Mouse (Mus musculus) forebrain, embryonic 15.5 days (tissue): Measurements from ENCODE around the gene Dock2. TPM values are rescaled to one million over a fixed set of nuclear protein-coding genes. Genes with fewer than 3 reads are reported as not detected.

Experiments used
- ATAC-seq: fragments of 200-750 bp; cut with Nextera tagmentation; replicated peaks from 2 replicates; pipeline ENCODE4 v1.8.0; 2017; ENCODE audit warnings: mild to moderate bottlenecking, moderate TSS enrichment, moderate library complexity
- H3K27ac ChIP-seq: fragments of 300-500 bp; sonication (generic); replicated peaks from 2 replicates; pipeline ENCODE4 v1.5.1; 2015; ENCODE audit warnings: mild to moderate bottlenecking, inconsistent platforms
- H3K27me3 ChIP-seq: fragments of 300-500 bp; sonication (generic); 2 replicates; pipeline ENCODE4 v1.6.1; 2015; ENCODE audit warnings: inconsistent platforms
- H3K36me3 ChIP-seq: fragments of 300-500 bp; sonication (generic); 2 replicates; pipeline ENCODE4 v1.6.1; 2015; ENCODE audit warnings: mild to moderate bottlenecking, inconsistent platforms
- H3K4me1 ChIP-seq: fragments of 300-500 bp; sonication (generic); 2 replicates; pipeline ENCODE4 v1.6.1; 2015; ENCODE audit warnings: inconsistent platforms
- H3K4me2 ChIP-seq: fragments of 300-500 bp; sonication (generic); replicated peaks from 2 replicates; pipeline ENCODE4 v1.6.1; 2015; ENCODE audit warnings: mild to moderate bottlenecking, inconsistent platforms
- H3K4me3 ChIP-seq: fragments of 300-500 bp; sonication (generic); 2 replicates; pipeline ENCODE4 v1.5.1; 2015; ENCODE audit warnings: mild to moderate bottlenecking, inconsistent platforms
- H3K9ac ChIP-seq: fragments of 300-500 bp; sonication (generic); replicated peaks from 2 replicates; pipeline ENCODE4 v1.6.1; 2015; ENCODE audit warnings: mild to moderate bottlenecking, inconsistent platforms
- H3K9me3 ChIP-seq: fragments of 300-500 bp; sonication (generic); 2 replicates; pipeline ENCODE4 v1.6.1; 2016; ENCODE audit warnings: inconsistent platforms
- WGBS: fragments of 180-500 bp; shearing (Covaris S2); methylation state at CpG from one replicate; pipeline ENCODE4 v1.1.7; 2015; ENCODE audit warnings: mixed read lengths; 5-methylcytosine and 5-hydroxymethylcytosine counted together
- polyA plus RNA-seq: library from polyadenylated mRNA; unstranded; fragments of >200 nt; fragmentation: Nextera tagmentation; extraction: Ambion mirVana; gene quantifications from 2 replicates; pipeline ENCODE4 v1.2.1, GENCODE M21; 2015

Gene Dock2
- polyA plus RNA-seq, 1 experiment from 2014 or later = 0.51 TPM

GRCm38 (mm10) chr11:34467056-34467455, 316.6 kb downstream of the Dock2 start:
- H3K27me3 ChIP-seq = no peaks in the 10 kb centered on the region
- H3K4me3 ChIP-seq = no peak overlapping the region
- no peaks in the 10 kb centered on the region for H3K4me1 ChIP-seq
- H3K27ac ChIP-seq = no peak overlapping the region
- H3K9me3 ChIP-seq = no peaks in the 10 kb centered on the region
- H3K36me3 ChIP-seq = no peaks in the 10 kb centered on the region
- ATAC-seq = no peak
- H3K9ac ChIP-seq = no peak overlapping the region
- 48% methylated on average over 1 of the region's 1 CpGs for WGBS
- H3K4me2 ChIP-seq = no peak overlapping the region

- H3K36me3 ChIP-seq = no peaks in the 10 kb centered on the region
- no peaks in the 10 kb centered on the region for H3K27me3 ChIP-seq
- no peak overlapping the region for H3K4me2 ChIP-seq
- H3K4me3 ChIP-seq = no peak overlapping the region
- ATAC-seq = no peak
- no peak overlapping the region for H3K9ac ChIP-seq
- H3K27ac ChIP-seq = no peak overlapping the region
- H3K4me1 ChIP-seq = no peaks in the 10 kb centered on the region
- H3K9me3 ChIP-seq = no peaks in the 10 kb centered on the region
- 83% methylated on average over 4 of the region's 4 CpGs for WGBS
Measured at GRCm38 (mm10) chr11:34449944-34450343, 333.7 kb downstream of the Dock2 start.

- Histone ChIP-seq H3K4me1 (no peaks in the 10 kb centered on the region), H3K4me3 (no peak overlapping the region), H3K27ac (no peak overlapping the region), H3K36me3 (no peaks in the 10 kb centered on the region), H3K9me3 (no peaks in the 10 kb centered on the region), H3K27me3 (no peaks in the 10 kb centered on the region), H3K9ac (no peak overlapping the region), H3K4me2 (no peak overlapping the region)
- WGBS = 45% methylated on average over 4 of the region's 4 CpGs
- ATAC-seq = no peak
Measured at GRCm38 (mm10) chr11:34447891-34448290, 335.8 kb downstream of the Dock2 start.

GRCm38 (mm10) chr11:34438429-34438828, 345.3 kb downstream of the Dock2 start:
- no peak overlapping the region for H3K9ac ChIP-seq
- no peaks in the 10 kb centered on the region for H3K4me1 ChIP-seq
- ATAC-seq = no peak
- no peak overlapping the region for H3K27ac ChIP-seq
- H3K4me3 ChIP-seq = no peak overlapping the region
- no peaks in the 10 kb centered on the region for H3K27me3 ChIP-seq
- H3K4me2 ChIP-seq = no peak overlapping the region
- H3K36me3 ChIP-seq = no peaks in the 10 kb centered on the region
- 60% methylated on average over 2 of the region's 2 CpGs for WGBS
- H3K9me3 ChIP-seq = no peaks in the 10 kb centered on the region

GRCm38 (mm10) chr11:34437446-34437845, 346.2 kb downstream of the Dock2 start:
- Histone ChIP-seq H3K9me3 (no peaks in the 10 kb centered on the region), H3K4me3 (no peak overlapping the region), H3K9ac (no peak overlapping the region), H3K36me3 (no peaks in the 10 kb centered on the region), H3K27me3 (no peaks in the 10 kb centered on the region), H3K27ac (no peak overlapping the region), H3K4me2 (no peak overlapping the region), H3K4me1 (no peaks in the 10 kb centered on the region)
- no peak for ATAC-seq
- WGBS = 76% methylated on average over 1 of the region's 1 CpGs

- WGBS = 93% methylated on average over 2 of the region's 2 CpGs
- no peak for ATAC-seq
Measured at GRCm38 (mm10) chr11:34431978-34432377, 351.7 kb downstream of the Dock2 start.

GRCm38 (mm10) chr11:34431371-34431770, 352.3 kb downstream of the Dock2 start:
- Histone ChIP-seq H3K36me3 (no peaks in the 10 kb centered on the region), H3K4me3 (no peak overlapping the region), H3K9me3 (no peaks in the 10 kb centered on the region), H3K27ac (no peak overlapping the region), H3K27me3 (no peaks in the 10 kb centered on the region), H3K4me2 (no peak overlapping the region), H3K4me1 (no peaks in the 10 kb centered on the region), H3K9ac (no peak overlapping the region)
- no peak for ATAC-seq
- 78% methylated on average over 5 of the region's 5 CpGs for WGBS

More at GRCm38 (mm10) chr11:34431978-34432377, 351.7 kb downstream of the Dock2 start:
- no peaks in the 10 kb centered on the region for H3K9me3 ChIP-seq
- H3K4me3 ChIP-seq = no peak overlapping the region
- H3K4me1 ChIP-seq = no peaks in the 10 kb centered on the region
- no peaks in the 10 kb centered on the region for H3K27me3 ChIP-seq
- no peaks in the 10 kb centered on the region for H3K36me3 ChIP-seq
- no peak overlapping the region for H3K9ac ChIP-seq
- no peak overlapping the region for H3K4me2 ChIP-seq
- no peak overlapping the region for H3K27ac ChIP-seq

GRCm38 (mm10) chr11:34430940-34431339, 352.8 kb downstream of the Dock2 start:
- ATAC-seq = no peak
- Histone ChIP-seq H3K9me3 (no peaks in the 10 kb centered on the region), H3K27me3 (no peaks in the 10 kb centered on the region), H3K9ac (no peak overlapping the region), H3K27ac (no peak overlapping the region), H3K4me2 (no peak overlapping the region), H3K36me3 (no peaks in the 10 kb centered on the region), H3K4me3 (no peak overlapping the region), H3K4me1 (no peaks in the 10 kb centered on the region)
- 78% methylated on average over 4 of the region's 4 CpGs for WGBS

- Histone ChIP-seq H3K4me3 (no peak overlapping the region), H3K4me1 (no peaks in the 10 kb centered on the region), H3K9me3 (no peaks in the 10 kb centered on the region), H3K4me2 (no peak overlapping the region), H3K27me3 (no peaks in the 10 kb centered on the region), H3K27ac (no peak overlapping the region), H3K9ac (no peak overlapping the region), H3K36me3 (no peaks in the 10 kb centered on the region)
- no peak for ATAC-seq
- WGBS = 89% methylated on average over 5 of the region's 5 CpGs
Measured at GRCm38 (mm10) chr11:34427212-34427611, 356.5 kb downstream of the Dock2 start.

- no peak for ATAC-seq
- H3K36me3 ChIP-seq = no peaks in the 10 kb centered on the region
- H3K4me3 ChIP-seq = no peak overlapping the region
- no peak overlapping the region for H3K27ac ChIP-seq
- H3K9ac ChIP-seq = no peak overlapping the region
- H3K27me3 ChIP-seq = no peaks in the 10 kb centered on the region
- no peak overlapping the region for H3K4me2 ChIP-seq
- 75% methylated on average over 1 of the region's 1 CpGs for WGBS
- H3K4me1 ChIP-seq = peaks cover 7% of the 10 kb centered on the region; the same call in 1 of the 2 replicates
- H3K9me3 ChIP-seq = no peaks in the 10 kb centered on the region
Measured at GRCm38 (mm10) chr11:34424546-34424945, 359.1 kb downstream of the Dock2 start.

- Histone ChIP-seq H3K27ac (no peak overlapping the region), H3K4me3 (no peak overlapping the region), H3K4me2 (no peak overlapping the region), H3K9ac (no peak overlapping the region), H3K36me3 (no peaks in the 10 kb centered on the region), H3K27me3 (no peaks in the 10 kb centered on the region), H3K9me3 (no peaks in the 10 kb centered on the region), H3K4me1 (peaks cover 14% of the 10 kb centered on the region)
- 0 out of 2 replicates have a peak, but pooled peaks have one; percentile 44 for ATAC-seq
- 29% methylated on average over 6 of the region's 6 CpGs for WGBS
Measured at GRCm38 (mm10) chr11:34421061-34421460, 362.6 kb downstream of the Dock2 start.

- WGBS = 57% methylated on average over 3 of the region's 3 CpGs
- Histone ChIP-seq H3K4me1 (peaks cover 17% of the 10 kb centered on the region), H3K27me3 (no peaks in the 10 kb centered on the region), H3K4me3 (no peak overlapping the region), H3K36me3 (no peaks in the 10 kb centered on the region), H3K9ac (no peak overlapping the region), H3K9me3 (no peaks in the 10 kb centered on the region), H3K4me2 (no peak overlapping the region), H3K27ac (no peak overlapping the region)
- ATAC-seq = peak; percentile 24; the same call in 1 of the 2 replicates
Measured at GRCm38 (mm10) chr11:34416619-34416979, 367.1 kb downstream of the Dock2 start.

- no peaks in the 10 kb centered on the region for H3K9me3 ChIP-seq
- H3K27ac ChIP-seq = no peak overlapping the region
- no peak overlapping the region for H3K4me3 ChIP-seq
- 21% methylated on average over 9 of the region's 9 CpGs for WGBS
- H3K4me2 ChIP-seq = no peak overlapping the region
- H3K9ac ChIP-seq = no peak overlapping the region
- peak; percentile 53; the same call in 1 of the 2 replicates for ATAC-seq
- H3K27me3 ChIP-seq = no peaks in the 10 kb centered on the region
- peaks cover 14% of the 10 kb centered on the region for H3K4me1 ChIP-seq
- no peaks in the 10 kb centered on the region for H3K36me3 ChIP-seq
Measured at GRCm38 (mm10) chr11:34415884-34416618, 367.6 kb downstream of the Dock2 start.
